Mouse (Mus musculus) liver, adult (tissue): Measurements from ENCODE around the gene Tnp2.

Experiments
- GATA4 ChIP-seq: IDR thresholded peaks from 2 replicates; pipeline ENCODE4 v1.6.1; 2014; ENCODE audit warnings: mild to moderate bottlenecking, low read length; ENCODE audit not compliant: insufficient replicate concordance

Gene Tnp2

DNA sequence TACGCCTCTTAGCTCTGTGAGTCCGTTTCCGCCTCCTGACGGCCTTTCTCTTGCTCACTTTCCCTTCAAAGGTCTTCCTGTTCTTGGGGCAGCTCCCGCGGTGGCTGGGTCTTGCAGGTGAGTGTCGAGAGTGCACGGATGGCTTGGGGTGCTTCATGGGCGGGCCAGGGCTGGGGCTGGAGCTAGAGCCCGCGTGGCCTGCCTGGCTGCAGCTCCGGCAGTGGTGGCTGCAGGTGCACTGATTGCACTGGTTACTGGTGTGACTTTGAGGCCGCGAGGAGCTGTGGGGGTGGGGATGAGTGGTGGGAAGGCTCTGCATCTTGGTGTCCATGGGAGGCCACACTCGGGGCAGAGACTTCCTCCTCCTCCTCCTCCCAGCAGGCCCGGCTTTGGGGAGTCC, at the start of gene Tnp2:
TSS of gene Tnp2 (minus strand) at position 390 of the 400 bp plus-strand sequence.
- TF ChIP-seq GATA4: no peak

DNA sequence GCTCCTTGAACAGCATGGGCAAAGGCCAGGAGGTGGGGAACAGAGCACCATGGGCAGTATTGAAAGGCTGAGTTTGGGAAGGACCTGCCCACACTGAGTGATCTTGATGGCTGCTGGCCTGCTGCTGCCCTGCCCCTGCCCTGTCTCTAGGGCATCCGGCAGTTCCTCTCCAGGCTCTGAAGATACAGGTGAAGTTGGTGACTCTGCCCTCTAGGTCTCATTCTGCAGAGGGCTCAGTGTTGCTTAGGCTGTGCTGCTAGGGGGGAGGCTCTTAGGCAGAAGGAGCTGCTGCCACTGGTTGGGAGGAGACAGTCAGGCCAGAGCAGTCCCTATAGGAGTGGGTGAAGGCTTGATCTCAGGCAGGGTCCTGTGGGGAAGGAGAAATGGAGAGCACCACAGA, 49.4 kb upstream of the Tnp2 start:
- no peak for TF ChIP-seq GATA4

DNA sequence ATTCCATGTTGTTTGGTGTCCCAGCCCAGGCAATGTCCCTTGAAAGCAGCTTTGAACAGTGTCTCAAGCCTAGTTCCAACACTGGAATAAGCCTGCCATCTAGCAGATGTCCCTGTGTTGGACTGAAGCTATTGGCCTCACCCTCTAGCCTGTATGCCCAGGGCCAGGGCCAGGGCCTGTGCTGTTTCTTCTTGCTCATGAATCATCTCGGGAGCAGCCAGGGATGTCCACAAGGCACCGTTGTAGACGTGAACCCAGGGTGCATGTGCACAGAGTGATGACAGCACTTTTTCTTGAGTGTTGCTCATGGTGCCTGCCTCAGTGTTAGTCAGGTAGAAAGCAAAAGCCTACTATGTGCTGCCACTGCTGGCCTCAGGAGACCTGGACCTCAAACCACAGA, 48.8 kb upstream of the Tnp2 start:
- no peak for TF ChIP-seq GATA4

DNA sequence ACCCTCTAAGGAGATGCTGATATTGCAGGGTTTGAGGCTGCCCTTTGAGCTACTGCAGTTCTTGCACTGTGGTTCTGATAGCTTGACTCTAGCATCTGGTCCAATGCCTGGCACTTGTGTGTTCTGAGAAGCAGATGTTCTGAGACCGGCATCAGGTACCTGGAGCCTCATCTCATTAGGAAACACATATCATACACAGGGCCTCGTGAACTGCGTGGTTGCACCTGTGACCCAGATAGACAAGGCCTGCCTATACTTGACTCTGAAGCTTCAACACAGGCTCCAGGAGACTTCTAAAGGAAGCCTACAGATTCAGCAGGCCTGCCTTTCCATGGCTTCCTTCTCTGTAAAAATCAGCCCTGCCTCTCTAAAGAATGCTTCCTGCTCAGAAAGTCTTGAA, 47.9 kb upstream of the Tnp2 start:
- no peak for TF ChIP-seq GATA4

DNA sequence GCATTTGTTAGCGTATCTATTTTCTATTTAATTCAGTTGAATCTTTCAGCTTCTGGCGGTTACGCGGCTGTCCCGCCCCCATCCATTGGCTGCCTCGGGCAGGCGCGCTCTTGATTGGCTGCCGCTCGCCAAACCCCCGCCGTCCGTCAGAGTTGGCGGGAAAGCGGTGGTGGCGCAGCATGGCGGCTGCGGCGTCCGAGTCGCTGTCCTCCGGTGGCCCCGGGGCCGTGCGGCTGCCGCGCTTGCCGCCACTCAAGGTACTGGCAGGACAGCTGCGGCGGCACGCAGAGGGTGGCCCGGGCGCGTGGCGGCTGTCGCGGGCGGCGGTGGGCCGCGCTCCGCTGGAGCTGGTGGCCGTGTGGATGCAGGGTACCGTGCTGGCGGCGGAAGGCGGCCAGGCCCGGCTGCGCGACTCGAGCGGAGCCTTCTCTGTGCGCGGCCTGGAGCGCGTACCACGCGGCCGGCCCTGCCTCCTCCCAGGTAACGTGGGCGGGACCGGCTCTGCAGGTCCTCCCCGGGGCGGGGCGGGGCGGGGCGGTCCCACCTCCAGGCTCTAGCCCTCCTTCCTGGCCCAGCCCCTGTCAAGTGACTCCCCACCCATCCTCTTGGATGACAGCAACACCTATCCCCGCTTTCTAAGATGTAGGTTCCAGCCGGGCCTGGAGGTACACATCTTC, 46.6 kb upstream of the Tnp2 start, which contains the start of gene Rmi2:
TSS of gene Rmi2 (plus strand) at position 149 of the 677 bp plus-strand sequence.
- TF ChIP-seq GATA4: no peak

DNA sequence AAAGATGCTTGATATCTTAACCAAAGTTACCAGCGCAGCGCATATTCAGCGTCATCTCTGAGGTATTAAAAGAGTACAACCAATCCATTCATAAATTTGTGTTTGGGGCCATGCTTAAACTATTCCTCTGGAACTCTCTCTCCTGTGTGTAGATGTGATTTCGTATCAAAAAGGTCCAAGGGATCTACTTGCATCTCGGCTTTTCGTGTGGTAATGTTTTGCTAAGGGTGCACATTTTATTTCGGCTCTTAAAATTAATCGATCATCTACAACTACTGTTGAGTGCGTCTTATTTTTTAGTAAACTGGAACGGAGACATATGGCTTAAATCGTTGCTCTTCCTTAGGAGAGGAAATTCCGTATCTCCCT, 46.1 kb upstream of the Tnp2 start:
- no peak for TF ChIP-seq GATA4

DNA sequence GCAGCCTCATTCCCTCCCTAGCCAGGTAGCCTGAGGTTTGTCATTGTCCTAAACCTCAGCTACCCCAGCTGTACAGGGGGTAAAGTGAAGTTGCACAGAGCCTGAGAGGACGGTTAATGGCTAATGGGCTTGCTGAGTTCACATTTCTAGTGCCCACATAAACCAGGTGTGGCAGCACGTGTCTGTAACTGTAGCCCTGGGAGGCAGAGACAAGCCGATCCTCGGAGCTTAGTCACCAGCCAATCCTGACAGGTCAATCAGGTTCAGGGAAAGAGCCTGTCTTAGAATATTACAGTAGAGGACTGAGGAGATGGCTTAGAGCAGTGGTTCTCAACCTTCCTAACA, 40.0 kb upstream of the Tnp2 start:
- no peak for TF ChIP-seq GATA4

DNA sequence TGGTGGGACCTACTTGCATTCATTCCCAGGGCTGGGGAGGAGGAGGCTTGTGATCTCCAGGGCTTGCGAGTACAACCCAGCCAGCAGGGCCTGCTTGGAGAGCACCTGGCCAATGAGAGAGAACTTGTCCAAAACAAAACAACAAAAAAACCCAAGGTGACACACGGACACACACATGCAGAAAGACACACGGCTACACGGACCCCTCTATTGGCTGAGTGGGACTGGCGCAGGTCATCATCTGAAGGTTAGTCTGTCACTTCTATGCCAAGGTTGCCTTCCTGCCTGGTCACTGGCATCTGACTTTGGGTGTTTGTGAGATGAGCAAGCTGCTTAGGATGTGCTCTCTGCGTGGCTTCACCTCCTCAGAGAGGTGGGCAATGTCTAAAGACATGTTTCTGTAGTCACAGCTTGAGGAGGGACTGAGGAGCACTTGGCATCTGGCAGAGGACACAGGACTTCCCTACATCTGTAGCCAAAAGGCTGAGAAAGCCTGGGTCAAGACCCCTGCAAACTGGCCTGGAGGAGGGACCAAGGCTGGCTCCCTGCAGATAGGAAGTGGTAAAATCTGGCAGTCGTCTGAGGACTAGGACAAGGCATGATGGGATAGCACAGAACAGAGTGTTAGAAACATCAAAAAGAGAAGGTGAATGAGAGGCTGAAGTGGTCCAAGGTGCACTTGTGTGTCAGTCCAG, 39.5 kb upstream of the Tnp2 start:
- TF ChIP-seq GATA4: no peak

DNA sequence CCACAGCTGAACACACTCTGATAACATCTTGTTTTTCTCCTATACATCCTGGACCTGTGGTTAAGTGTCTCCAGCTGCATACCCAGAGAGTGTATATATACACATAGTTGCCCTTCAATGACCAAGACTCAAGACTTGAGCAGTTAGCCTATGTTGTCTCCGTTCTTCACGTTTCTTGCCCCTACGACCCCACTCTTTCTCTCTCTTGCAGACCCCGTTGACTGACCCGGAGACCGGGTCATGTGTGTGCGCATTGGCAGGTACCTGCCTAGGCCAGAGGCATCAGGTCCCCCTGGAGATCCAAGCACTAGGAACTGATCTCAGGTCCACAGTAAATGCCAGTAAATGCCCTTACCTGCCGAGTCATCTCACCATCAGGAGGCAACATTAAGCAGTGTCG, 38.8 kb upstream of the Tnp2 start:
- no peak for TF ChIP-seq GATA4

DNA sequence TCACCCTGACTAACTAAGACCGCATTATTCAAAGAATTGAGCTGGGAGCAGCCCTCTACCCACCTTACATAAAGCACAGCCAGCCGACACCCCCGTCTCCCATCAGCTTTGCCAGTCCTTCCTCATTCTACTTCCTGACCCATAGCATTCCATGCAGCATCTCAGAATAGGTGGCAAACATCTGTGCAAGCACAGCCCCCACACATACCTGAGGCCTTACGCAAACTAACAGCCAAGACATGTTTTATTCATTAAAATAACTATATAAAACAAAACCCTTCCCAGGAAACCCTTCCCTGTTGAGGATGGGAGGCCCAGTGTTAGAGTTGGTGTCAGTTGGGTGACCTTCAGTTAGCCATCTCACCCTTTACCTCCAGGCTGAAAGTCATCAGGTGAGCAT, 37.4 kb upstream of the Tnp2 start:
- no peak for TF ChIP-seq GATA4

DNA sequence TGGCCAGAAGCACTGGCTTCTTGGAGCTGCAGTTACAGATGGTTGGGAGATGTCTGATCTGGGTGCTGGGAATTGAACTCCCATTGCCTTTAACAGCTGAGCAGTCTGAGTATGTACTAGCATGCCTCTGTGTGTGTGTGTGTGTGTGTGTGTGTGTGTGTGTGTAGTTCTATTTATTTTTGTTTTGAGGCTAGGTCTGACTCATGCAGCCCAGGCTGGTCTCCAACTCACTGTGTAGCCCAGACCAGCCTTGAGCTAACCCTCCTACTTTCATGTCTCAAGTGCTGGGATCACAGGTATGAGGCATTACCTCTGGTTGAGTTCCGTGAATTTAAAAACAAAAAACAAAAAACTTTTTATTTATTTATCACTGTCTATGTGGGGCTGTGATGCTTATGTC, 36.1 kb upstream of the Tnp2 start:
- TF ChIP-seq GATA4: no peak

DNA sequence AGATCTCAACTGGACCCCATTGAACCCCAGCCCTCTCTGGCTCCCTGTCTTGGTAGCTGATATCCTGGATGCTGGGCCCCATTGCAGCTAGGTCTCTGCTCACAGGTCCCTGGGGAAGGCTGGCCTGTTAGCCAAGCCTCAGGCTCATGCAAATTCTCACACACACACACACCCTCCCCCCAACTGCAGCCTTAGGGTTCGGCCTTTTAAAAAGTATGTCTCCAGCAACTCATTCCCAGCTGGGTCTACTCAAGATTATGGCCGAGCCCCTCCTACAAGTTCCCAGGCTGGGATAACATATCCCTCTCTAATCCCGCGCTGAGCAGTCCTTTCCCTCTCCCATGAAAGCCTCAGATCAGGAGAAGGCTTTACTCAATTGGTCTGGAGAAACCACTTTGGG, 32.9 kb upstream of the Tnp2 start:
- no peak for TF ChIP-seq GATA4

DNA sequence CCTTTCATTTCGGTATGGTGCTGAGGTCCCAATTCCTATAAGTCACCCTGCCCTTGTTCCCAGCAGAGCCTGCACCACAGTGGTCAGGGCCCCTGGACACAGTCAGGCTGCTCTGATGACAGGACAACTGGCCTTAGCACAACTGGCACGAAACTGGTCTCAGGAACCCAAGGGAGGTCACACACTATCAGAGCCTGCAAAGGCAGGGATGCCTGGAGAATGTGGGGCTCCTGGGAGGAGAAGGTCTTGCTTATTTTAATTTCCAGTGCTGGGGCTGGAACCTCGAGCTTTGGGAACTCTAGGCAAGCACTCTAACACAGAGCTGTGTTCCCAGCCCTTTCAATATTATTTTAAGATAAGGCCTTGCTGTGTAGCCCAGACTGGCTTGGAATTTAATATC, 31.5 kb upstream of the Tnp2 start:
- no peak for TF ChIP-seq GATA4

DNA sequence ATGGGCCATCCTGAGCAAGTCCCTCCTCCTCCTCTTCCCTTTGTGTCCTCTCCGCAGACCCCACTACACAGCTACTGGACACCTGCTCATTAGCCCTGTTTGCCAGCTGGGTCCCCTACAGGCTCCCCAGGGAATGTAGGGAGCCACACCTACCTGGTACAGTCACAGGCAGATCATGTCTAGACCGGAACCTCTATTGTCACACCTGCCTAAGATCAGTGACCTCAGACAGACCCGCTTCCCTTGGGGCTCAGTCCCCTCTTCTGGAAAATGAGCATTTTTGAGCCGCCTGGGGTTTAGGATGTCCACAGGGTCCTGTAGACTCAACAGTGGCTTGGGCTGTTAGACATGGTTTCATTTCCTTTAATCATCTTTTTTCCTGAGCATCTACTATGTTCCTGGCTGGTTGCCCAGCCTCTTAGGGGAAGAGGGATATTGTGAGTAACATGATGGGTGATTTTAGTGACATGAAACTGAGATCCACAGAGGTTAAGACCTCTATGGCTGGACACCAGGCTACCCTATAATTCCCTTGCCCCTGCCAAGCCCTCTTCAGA, 30.2 kb upstream of the Tnp2 start:
- TF ChIP-seq GATA4: no peak

DNA sequence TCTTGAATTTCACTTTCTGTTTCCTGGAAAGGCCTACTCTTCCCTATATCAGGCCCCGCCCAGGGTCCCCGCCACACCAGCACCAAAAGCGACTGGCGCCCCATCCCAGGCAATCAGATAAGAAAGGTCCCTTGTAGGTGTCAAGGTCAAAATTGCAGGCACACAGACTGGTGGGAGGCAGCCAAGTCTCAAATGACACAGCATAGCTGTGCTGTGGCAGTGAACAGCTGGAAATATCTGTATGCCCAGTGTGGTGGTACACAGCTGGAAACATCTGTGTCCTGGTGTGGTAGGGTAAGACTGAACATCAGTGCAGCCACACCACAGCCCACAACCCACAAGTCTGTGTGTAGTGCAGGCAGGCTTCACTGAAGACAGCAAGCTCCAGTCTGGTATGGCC, 26.4 kb upstream of the Tnp2 start:
- TF ChIP-seq GATA4: peak; percentile 42; the same call in 1 of the 2 replicates

DNA sequence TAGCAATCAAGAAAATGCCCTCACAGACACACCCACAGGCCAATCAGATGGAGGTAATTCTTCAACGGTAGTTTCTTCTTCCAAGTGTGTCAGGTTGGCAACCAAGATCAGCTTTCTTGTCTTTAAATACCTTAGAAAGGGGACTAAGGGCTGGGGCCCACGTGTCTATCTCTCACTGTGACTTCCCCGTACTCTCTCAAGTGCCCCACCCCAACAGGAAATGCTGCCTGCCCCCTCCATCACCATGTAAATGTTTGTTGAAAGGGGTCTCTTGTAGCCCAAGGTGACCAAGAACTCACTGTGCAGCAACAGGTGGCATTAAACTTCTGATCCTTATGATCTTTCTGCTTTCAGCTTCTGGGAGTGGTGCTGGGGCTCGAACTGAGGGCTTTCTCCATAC, 25.3 kb upstream of the Tnp2 start:
- TF ChIP-seq GATA4: no peak
